Mouse (Mus musculus): ENCODE data around the gene Zfp60.

GRCm38 (mm10) chr7:27685681-27686080, 45.5 kb upstream of the Zfp60 start:
- TF ChIP-seq CTCF (IDR thresholded peaks at IDR 0.05; ENCODE audit: insufficient read depth, low read depth, low read length), result no peak
- TF ChIP-seq POLR2A (IDR thresholded peaks at IDR 0.05; ENCODE audit: insufficient read depth, low read depth, low read length), result no peak

Data from olfactory bulb, adult 2 months (tissue).